Mouse (Mus musculus): ENCODE measurements at regions not wholly inside any gene's neighbourhood (a gene's known extent, or its start where the extent isn't known, plus 50 kb on each side); places are given as distances from the start of the nearest gene placed in this dataset.

DNA sequence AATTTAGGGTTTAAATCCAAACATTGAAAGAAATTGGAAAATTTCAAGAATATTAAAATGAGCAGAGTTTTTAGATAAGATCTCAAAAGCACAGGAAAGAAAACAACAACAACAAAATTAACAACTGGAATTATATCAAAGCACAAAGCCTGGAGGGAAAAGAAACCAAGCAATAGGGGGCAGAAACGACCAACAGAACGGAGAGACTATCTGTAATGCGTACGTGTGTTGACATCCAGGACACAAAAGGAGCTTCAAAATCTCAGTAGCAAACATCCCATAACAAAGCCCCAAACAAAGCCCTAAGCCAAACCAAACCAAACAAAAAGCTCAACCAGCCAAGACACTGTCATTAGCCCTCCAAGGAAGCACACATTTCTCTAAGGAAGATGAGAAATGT is 237.5 kb upstream of the P2ry1 start:
- Histone ChIP-seq H3K4me1 (replicated peaks) (peaks cover 7% of the 10 kb centered on the region; the same call in 1 of the 2 replicates), H3K4me3 (replicated peaks) (no peak overlapping the region), H3K27me3 (no peaks in the 10 kb centered on the region), H3K9ac (no peak overlapping the region), H3K9me3 (replicated peaks) (no peaks in the 10 kb centered on the region), H3K4me2 (no peak overlapping the region), H3K27ac (replicated peaks) (no peak overlapping the region), H3K36me3 (replicated peaks) (no peaks in the 10 kb centered on the region)
- no peak for ATAC-seq (ENCODE audit: insufficient read depth)
- 54% methylated on average over 4 of the region's 4 CpGs for WGBS (ENCODE audit: insufficient replicate concordance)

- no peaks in the 10 kb centered on the region for H3K36me3 ChIP-seq (replicated peaks)
- no peaks in the 10 kb centered on the region for H3K9me3 ChIP-seq (replicated peaks)
- H3K27me3 ChIP-seq: no peaks in the 10 kb centered on the region
- H3K4me1 ChIP-seq (replicated peaks): 0 out of 2 replicates have a peak, but pooled peaks cover 4% of the 10 kb centered on the region
- H3K4me2 ChIP-seq: no peak overlapping the region
- H3K9ac ChIP-seq: no peak overlapping the region
- no peak overlapping the region for H3K4me3 ChIP-seq (replicated peaks)
- H3K27ac ChIP-seq (replicated peaks): no peak overlapping the region
- no peak for ATAC-seq (ENCODE audit: insufficient read depth)
Measured at GRCm38 (mm10) chr3:60768996-60769395, 233.6 kb upstream of the P2ry1 start.

DNA sequence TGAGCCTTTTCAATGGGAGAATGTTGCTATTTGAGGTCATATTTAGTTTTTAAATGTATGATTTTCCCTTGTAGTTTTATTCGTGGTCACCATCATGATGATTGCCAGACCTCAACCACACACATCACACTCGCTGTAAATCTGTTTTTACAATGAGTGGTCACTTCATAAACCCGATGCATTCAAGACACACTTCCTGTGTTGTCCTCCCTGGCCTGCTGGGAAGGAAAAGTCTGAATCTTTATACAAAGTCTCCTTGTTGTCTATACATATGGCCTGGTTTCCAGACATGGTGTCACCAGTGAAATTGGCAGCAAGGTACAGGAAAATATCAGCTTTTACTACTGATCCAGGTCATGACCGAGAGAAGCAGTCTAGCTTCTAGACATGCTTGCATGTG is 230.7 kb upstream of the P2ry1 start:
- no peak overlapping the region for H3K9ac ChIP-seq
- H3K27ac ChIP-seq (replicated peaks): no peak overlapping the region
- no peaks in the 10 kb centered on the region for H3K27me3 ChIP-seq
- no peaks in the 10 kb centered on the region for H3K36me3 ChIP-seq (replicated peaks)
- WGBS (ENCODE audit: insufficient replicate concordance): 65% methylated on average over 4 of the region's 4 CpGs
- no peak overlapping the region for H3K4me3 ChIP-seq (replicated peaks)
- H3K4me2 ChIP-seq: no peak overlapping the region
- 0 out of 2 replicates have a peak, but pooled peaks cover 4% of the 10 kb centered on the region for H3K4me1 ChIP-seq (replicated peaks)
- ATAC-seq (ENCODE audit: insufficient read depth): no peak
- no peaks in the 10 kb centered on the region for H3K9me3 ChIP-seq (replicated peaks)

- no peak overlapping the region for H3K4me3 ChIP-seq (replicated peaks)
- 74% methylated on average over 3 of the region's 3 CpGs for WGBS (ENCODE audit: insufficient replicate concordance)
- no peak overlapping the region for H3K4me2 ChIP-seq
- H3K9ac ChIP-seq: no peak overlapping the region
- ATAC-seq (ENCODE audit: insufficient read depth): no peak
- H3K9me3 ChIP-seq (replicated peaks): no peaks in the 10 kb centered on the region
- 0 out of 2 replicates have a peak, but pooled peaks cover 4% of the 10 kb centered on the region for H3K4me1 ChIP-seq (replicated peaks)
- no peaks in the 10 kb centered on the region for H3K27me3 ChIP-seq
- no peak overlapping the region for H3K27ac ChIP-seq (replicated peaks)
- no peaks in the 10 kb centered on the region for H3K36me3 ChIP-seq (replicated peaks)
Measured at GRCm38 (mm10) chr3:60773383-60773782, 229.2 kb upstream of the P2ry1 start.

DNA sequence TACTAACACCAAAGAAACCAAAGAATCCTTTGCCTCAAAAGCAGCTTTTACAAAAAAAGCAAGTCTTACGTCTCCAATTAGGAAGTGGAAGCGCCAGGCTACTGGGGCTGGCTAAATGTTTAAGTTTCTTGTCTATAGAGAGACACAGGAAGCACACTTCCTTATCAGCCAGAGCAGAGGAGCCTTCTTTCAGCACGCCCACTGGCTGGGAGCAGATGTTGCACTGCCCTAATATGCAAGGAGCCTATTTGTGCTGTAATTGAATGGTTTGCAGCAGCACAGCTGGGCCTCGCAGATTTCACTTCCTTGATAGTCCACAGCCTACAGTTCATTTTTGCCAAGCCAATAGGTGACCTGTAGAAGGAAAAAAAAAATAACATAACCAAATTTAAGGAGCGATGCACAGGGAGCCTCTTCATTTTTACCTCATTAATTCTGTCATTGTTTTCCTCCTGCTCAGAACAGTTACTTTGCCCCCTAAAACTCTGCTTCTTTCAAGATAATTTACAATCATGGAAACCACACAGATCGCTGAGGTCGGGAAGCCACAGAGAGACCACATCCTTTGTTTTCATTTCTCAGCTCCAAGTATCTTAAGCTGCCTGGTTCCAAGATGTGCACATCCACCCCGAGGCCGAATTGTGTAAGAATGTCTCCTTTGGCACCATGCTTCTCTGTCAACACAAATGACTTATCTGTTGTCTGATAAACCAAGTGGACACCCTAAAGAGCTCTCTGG is 217.3 kb upstream of the P2ry1 start:
- H3K27me3 ChIP-seq: no peaks in the 10 kb centered on the region
- peak overlapping the region; percentile 6; the same call in 1 of the 2 replicates for H3K9ac ChIP-seq
- peak overlapping the region; percentile 54 for H3K4me2 ChIP-seq
- 10% methylated on average over 9 of the region's 9 CpGs for WGBS (ENCODE audit: insufficient replicate concordance)
- no peaks in the 10 kb centered on the region for H3K36me3 ChIP-seq (replicated peaks)
- no peak overlapping the region for H3K4me3 ChIP-seq (replicated peaks)
- H3K27ac ChIP-seq (replicated peaks): peak overlapping the region; percentile 98
- peaks cover 55% of the 10 kb centered on the region for H3K4me1 ChIP-seq (replicated peaks)
- no peaks in the 10 kb centered on the region for H3K9me3 ChIP-seq (replicated peaks)
- peak; percentile 99 for ATAC-seq (ENCODE audit: insufficient read depth)

DNA sequence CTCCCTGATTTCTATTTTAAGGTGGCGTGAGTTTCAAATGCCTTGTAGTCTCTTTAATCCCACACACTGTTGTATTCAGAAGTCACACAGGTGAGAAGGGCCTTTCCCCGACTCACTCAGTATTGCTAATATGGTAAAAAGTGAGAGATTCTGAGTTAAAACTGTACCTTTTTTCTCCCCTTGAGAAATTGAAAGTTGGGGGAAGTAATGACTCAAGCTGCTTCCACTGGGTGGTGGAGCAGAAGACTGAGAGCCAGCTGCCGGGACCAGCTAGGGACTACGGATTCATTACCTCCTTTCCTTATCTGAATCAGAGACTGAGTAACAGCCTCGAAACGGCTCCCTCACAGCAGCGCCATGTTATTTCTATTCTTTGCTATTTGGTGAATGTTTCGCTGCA is 214.6 kb upstream of the P2ry1 start:
- no peaks in the 10 kb centered on the region for H3K27me3 ChIP-seq
- no peak for ATAC-seq (ENCODE audit: insufficient read depth)
- H3K36me3 ChIP-seq (replicated peaks): no peaks in the 10 kb centered on the region
- H3K27ac ChIP-seq (replicated peaks): no peak overlapping the region
- no peaks in the 10 kb centered on the region for H3K9me3 ChIP-seq (replicated peaks)
- H3K4me3 ChIP-seq (replicated peaks): no peak overlapping the region
- H3K9ac ChIP-seq: no peak overlapping the region
- H3K4me1 ChIP-seq (replicated peaks): peaks cover 48% of the 10 kb centered on the region
- WGBS (ENCODE audit: insufficient replicate concordance): 51% methylated on average over 8 of the region's 8 CpGs
- no peak overlapping the region for H3K4me2 ChIP-seq

GRCm38 (mm10) chr3:60789441-60789840 is 213.2 kb upstream of the P2ry1 start:
- no peak for ATAC-seq (ENCODE audit: insufficient read depth)
- WGBS (ENCODE audit: insufficient replicate concordance): 80% methylated on average over 4 of the region's 4 CpGs
- no peaks in the 10 kb centered on the region for H3K36me3 ChIP-seq (replicated peaks)
- H3K9ac ChIP-seq: no peak overlapping the region
- peaks cover 34% of the 10 kb centered on the region for H3K4me1 ChIP-seq (replicated peaks)
- no peaks in the 10 kb centered on the region for H3K9me3 ChIP-seq (replicated peaks)
- no peaks in the 10 kb centered on the region for H3K27me3 ChIP-seq
- H3K4me2 ChIP-seq: no peak overlapping the region
- H3K27ac ChIP-seq (replicated peaks): no peak overlapping the region
- no peak overlapping the region for H3K4me3 ChIP-seq (replicated peaks)

DNA sequence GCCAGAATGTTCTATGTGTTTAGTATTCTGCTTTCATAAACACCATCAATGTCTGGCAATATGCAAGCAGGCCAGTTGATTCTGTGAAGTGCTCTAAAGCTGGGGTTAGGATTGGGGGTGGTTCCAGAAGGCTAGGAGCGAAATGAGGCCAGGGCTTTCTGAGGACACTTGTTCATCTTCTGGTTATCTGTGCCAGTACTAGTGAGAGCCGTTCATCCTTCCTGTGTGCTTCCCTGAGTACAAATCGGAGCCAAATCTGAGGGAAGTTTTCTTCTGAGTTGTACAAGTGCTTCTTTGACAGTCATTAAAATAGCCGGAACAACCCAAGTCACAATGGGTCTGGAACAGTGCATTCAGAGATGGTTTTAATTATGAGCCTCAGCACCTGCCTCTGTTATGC is 210.4 kb upstream of the P2ry1 start:
- WGBS (ENCODE audit: insufficient replicate concordance): 60% methylated on average over 4 of the region's 4 CpGs
- no peaks in the 10 kb centered on the region for H3K36me3 ChIP-seq (replicated peaks)
- peaks cover 12% of the 10 kb centered on the region; the same call in 1 of the 2 replicates for H3K4me1 ChIP-seq (replicated peaks)
- H3K9ac ChIP-seq: no peak overlapping the region
- H3K27ac ChIP-seq (replicated peaks): no peak overlapping the region
- no peak for ATAC-seq (ENCODE audit: insufficient read depth)
- no peak overlapping the region for H3K4me3 ChIP-seq (replicated peaks)
- H3K4me2 ChIP-seq: no peak overlapping the region
- no peaks in the 10 kb centered on the region for H3K9me3 ChIP-seq (replicated peaks)
- H3K27me3 ChIP-seq: no peaks in the 10 kb centered on the region

DNA sequence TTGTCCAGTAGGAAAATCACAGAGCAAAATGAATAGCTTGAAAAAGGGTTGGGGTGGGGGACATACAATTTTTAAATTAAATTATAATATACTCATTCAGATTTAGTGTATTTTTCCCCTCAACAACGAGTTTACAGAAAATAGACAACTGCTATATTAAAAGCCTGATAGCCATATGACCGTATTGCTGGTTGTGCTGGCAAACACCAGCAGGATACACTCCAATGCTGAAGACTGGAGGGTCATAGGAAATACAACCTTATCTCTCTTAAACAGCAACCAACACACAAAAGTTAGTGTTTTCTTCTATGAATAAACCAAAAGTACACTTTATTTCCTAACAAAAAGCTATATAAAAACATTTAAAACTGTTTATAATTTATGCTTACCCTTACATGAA is 206.4 kb upstream of the P2ry1 start:
- H3K27me3 ChIP-seq: no peaks in the 10 kb centered on the region
- no peaks in the 10 kb centered on the region for H3K36me3 ChIP-seq (replicated peaks)
- 0 out of 2 replicates have a peak, but pooled peaks cover 5% of the 10 kb centered on the region for H3K4me1 ChIP-seq (replicated peaks)
- ATAC-seq (ENCODE audit: insufficient read depth): no peak
- H3K27ac ChIP-seq (replicated peaks): no peak overlapping the region
- H3K4me2 ChIP-seq: no peak overlapping the region
- H3K9me3 ChIP-seq (replicated peaks): no peaks in the 10 kb centered on the region
- no peak overlapping the region for H3K9ac ChIP-seq
- H3K4me3 ChIP-seq (replicated peaks): no peak overlapping the region
- WGBS (ENCODE audit: insufficient replicate concordance): 28% methylated on average over 2 of the region's 2 CpGs

GRCm38 (mm10) chr3:60797808-60798207 is 204.8 kb upstream of the P2ry1 start:
- WGBS (ENCODE audit: insufficient replicate concordance): 91% methylated on average over 6 of the region's 6 CpGs
- no peak for ATAC-seq (ENCODE audit: insufficient read depth)
- H3K4me1 ChIP-seq (replicated peaks): no peaks in the 10 kb centered on the region
- H3K36me3 ChIP-seq (replicated peaks): no peaks in the 10 kb centered on the region
- H3K27me3 ChIP-seq: no peaks in the 10 kb centered on the region
- H3K9ac ChIP-seq: no peak overlapping the region
- no peak overlapping the region for H3K27ac ChIP-seq (replicated peaks)
- no peak overlapping the region for H3K4me2 ChIP-seq
- H3K4me3 ChIP-seq (replicated peaks): no peak overlapping the region
- H3K9me3 ChIP-seq (replicated peaks): no peaks in the 10 kb centered on the region

DNA sequence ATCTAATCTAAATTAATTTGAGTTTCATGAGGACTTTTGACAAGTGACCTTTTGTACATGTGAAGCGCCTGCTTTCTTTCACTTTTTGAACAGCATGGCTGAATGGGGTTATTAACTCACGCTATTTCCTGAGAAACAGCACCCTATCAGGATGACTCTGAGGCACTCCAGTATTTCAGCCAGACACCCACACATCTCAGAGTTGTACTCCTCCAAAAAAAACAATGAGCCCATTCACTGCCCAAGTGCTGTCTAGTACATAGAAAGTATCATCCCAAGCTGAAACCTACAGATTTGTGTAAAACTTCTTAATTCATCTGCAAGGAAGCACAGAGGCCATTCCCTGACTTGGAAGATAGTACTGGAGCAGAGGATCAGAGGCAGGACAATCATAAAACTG is 204.1 kb upstream of the P2ry1 start:
- H3K9ac ChIP-seq: no peak overlapping the region
- H3K4me3 ChIP-seq (replicated peaks): no peak overlapping the region
- H3K4me1 ChIP-seq (replicated peaks): no peaks in the 10 kb centered on the region
- H3K36me3 ChIP-seq (replicated peaks): no peaks in the 10 kb centered on the region
- no peak for ATAC-seq (ENCODE audit: insufficient read depth)
- H3K9me3 ChIP-seq (replicated peaks): no peaks in the 10 kb centered on the region
- H3K27me3 ChIP-seq: no peaks in the 10 kb centered on the region
- 80% methylated on average over 2 of the region's 2 CpGs for WGBS (ENCODE audit: insufficient replicate concordance)
- no peak overlapping the region for H3K4me2 ChIP-seq
- H3K27ac ChIP-seq (replicated peaks): no peak overlapping the region; the same call in 1 of the 2 replicates

DNA sequence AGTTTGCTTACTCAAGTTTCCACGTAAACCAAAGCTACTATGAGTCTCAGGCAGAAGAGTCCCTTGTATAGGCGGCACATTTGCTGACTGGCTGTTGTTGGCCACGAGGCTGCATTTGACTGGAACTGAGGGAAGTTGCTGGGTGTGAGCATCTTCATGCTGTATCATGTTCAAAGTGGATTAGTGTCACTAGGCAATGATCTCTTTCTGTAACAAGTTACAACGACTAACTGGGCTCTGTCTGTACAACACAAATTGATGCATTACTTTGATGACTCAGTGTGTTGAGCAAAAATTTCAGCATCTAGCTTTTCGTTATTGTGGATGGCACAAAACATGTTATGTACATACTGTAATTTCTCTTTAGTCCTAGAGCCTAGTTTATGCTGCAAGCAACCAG is 203.7 kb upstream of the P2ry1 start:
- no peak overlapping the region for H3K4me3 ChIP-seq (replicated peaks)
- H3K9me3 ChIP-seq (replicated peaks): no peaks in the 10 kb centered on the region
- no peak for ATAC-seq (ENCODE audit: insufficient read depth)
- 70% methylated on average over 5 of the region's 5 CpGs for WGBS (ENCODE audit: insufficient replicate concordance)
- H3K27ac ChIP-seq (replicated peaks): no peak overlapping the region; the same call in 1 of the 2 replicates
- H3K4me2 ChIP-seq: no peak overlapping the region
- H3K4me1 ChIP-seq (replicated peaks): no peaks in the 10 kb centered on the region
- H3K9ac ChIP-seq: no peak overlapping the region
- H3K36me3 ChIP-seq (replicated peaks): no peaks in the 10 kb centered on the region
- no peaks in the 10 kb centered on the region for H3K27me3 ChIP-seq
